Mouse (Mus musculus) left cerebral cortex, postnatal 10 days (tissue): ENCODE results near the gene 9530002B09Rik. TPM values are rescaled to one million over a fixed set of nuclear protein-coding genes. Genes with fewer than 3 reads are reported as not detected.

Experiments used
- DNase-seq, 2 experiments: peaks; one replicate each; pipeline ENCODE4 v3.0.0; 2021 to 2022; ENCODE audit warnings: low spot score in 2 of 2, mixed read lengths in 1 of 2; ENCODE audit errors: extremely low spot score in 1 of 2
- intact Hi-C: fragments of 180-260 bp; cut with DNase I; formaldehyde crosslinking; loops from one replicate; pipeline ENCODE4 v1.15.1; 2025
- total RNA-seq, 2 experiments: library from RNA; stranded (reverse); gene quantifications; 2 replicates each; pipeline ENCODE4 v1.2.3; 2021

Gene 9530002B09Rik
- not detected for total RNA-seq

- no peak for DNase-seq
- intact Hi-C loops, result no loop called here
These were observed at the start of gene 9530002B09Rik for GRCm38 (mm10) chr4:122688975-122689374. TSS of gene 9530002B09Rik (plus strand) at chr4:122689275.

Other genes with a start within 250 kb of the 9530002B09Rik start
- 10 to 100 TPM; 74.2 to 77.4 TPM for gene Ppt1, start 147.0 kb downstream of the 9530002B09Rik start, total RNA-seq
- gene Cap1, start 196.8 kb downstream of the 9530002B09Rik start, total RNA-seq, result 100 to 1,000 TPM; 203 to 204 TPM